In the genomic region with DNA sequence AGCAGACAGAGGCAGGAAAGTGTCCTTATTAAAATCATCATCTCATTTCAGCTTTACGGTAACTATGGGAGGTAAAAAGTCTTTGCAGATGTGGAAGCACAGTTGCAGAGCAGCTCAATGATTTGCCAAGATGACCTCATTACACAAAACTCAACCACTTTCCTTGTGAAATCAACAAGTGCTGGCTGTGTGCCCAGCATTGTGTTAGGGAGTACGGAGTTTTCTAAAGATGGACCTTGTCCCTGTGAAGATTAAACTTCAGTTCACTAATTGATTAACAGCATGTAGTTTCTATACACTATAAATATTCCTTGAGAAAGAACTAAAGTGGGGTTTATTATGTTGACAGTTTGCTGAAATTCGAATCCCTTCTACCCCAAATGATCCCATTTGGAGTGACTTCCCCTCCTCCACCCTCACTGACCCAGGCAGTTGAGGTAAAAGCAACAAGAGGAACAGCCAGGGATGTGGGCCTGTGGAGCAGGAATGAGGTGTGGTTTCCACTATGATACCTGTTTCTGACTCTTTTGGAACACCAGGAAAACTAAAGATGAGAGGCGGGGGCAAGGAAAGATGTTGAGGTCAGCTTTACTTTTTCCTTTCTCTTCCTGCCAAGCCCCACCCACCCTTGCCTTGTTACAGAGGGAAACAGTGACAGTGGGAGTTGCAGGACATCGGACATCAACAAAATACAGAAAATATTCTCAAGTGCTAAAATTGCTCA, we compare ENCODE assay signal across 18 mouse cellular contexts. TPM values are rescaled to one million over a fixed set of nuclear protein-coding genes. Genes with fewer than 3 reads are reported as not detected.
A peak's percentile ranks its signal among the peaks of the same experiment; 100 is the strongest.
DNase-seq lines count a peak whose midpoint lies in the region; ATAC-seq and TF ChIP-seq lines count a peak whose summit lies in the region.
"Had no signal": no experiment of that assay in that cellular context is flagged by ENCODE, and none has a peak within 500 bp of the region (broad histone marks: within the 10 kb centered on the region; RNA-seq: fewer than 3 reads in every experiment).

No protein-coding gene starts in this region.

- H3K27ac ChIP-seq in heart, embryonic 11.5 days (ENCODE audit: low read depth, low read length): no peak overlapping the region
- H3K27ac ChIP-seq in lung, postnatal 0 days (ENCODE audit: low read length): no peak overlapping the region
- H3K27ac ChIP-seq in midbrain, embryonic 10.5 days (replicated peaks): no peak overlapping the region
- H3K27ac ChIP-seq: embryonic facial prominence, embryonic 15.5 days; forebrain, embryonic 13.5 days; limb, embryonic 12.5 days had no signal

- no peak for ATAC-seq in heart, embryonic 11.5 days (replicated peaks; ENCODE audit: insufficient number of reproducible peaks, low FRiP score, low TSS enrichment)
- ATAC-seq in lung, postnatal 0 days: no peak
- ATAC-seq: forebrain, embryonic 13.5 days; inflammation-experienced regulatory T-cells, adult 6 months; Patski had no signal

- intact Hi-C loops in gastrocnemius, postnatal 14 days (cut with DNase I; ENCODE audit: low total_unique reads): no loop called here

- no peaks in the 10 kb centered on the region for H3K4me1 ChIP-seq in heart, embryonic 11.5 days (ENCODE audit: control insufficient read depth, insufficient read depth, low read length)
- H3K4me1 ChIP-seq in lung, postnatal 0 days (ENCODE audit: insufficient read depth, low read depth, low read length): no peaks in the 10 kb centered on the region
- no peaks in the 10 kb centered on the region for H3K4me1 ChIP-seq in midbrain, embryonic 10.5 days
- H3K4me1 ChIP-seq: embryonic facial prominence, embryonic 15.5 days; forebrain, embryonic 13.5 days; limb, embryonic 12.5 days had no signal

- no peaks in the 10 kb centered on the region for H3K36me3 ChIP-seq in heart, embryonic 11.5 days (ENCODE audit: control insufficient read depth, insufficient read depth, low read length)
- H3K36me3 ChIP-seq in lung, postnatal 0 days (ENCODE audit: insufficient read depth, low read length): no peaks in the 10 kb centered on the region
- H3K36me3 ChIP-seq in midbrain, embryonic 10.5 days: no peaks in the 10 kb centered on the region
- H3K36me3 ChIP-seq: embryonic facial prominence, embryonic 15.5 days; limb, embryonic 12.5 days had no signal

- H3K9ac ChIP-seq in heart, embryonic 11.5 days (ENCODE audit: low read depth, low read length): no peak overlapping the region
- H3K9ac ChIP-seq in lung, postnatal 0 days (replicated peaks; ENCODE audit: low read depth): no peak overlapping the region
- H3K9ac ChIP-seq: embryonic facial prominence, embryonic 15.5 days; forebrain, embryonic 13.5 days; limb, embryonic 12.5 days had no signal

- 52% methylated on average over 5 of the region's 5 CpGs for WGBS in heart, embryonic 11.5 days (ENCODE audit: insufficient replicate concordance)
- WGBS in lung, postnatal 0 days: 49% methylated on average over 5 of the region's 5 CpGs
- 75% methylated on average over 5 of the region's 5 CpGs for WGBS in midbrain, embryonic 10.5 days

- no peak overlapping the region for H3K4me2 ChIP-seq in heart, embryonic 11.5 days
- H3K4me2 ChIP-seq in lung, postnatal 0 days (replicated peaks; ENCODE audit: low read depth, low read length): no peak overlapping the region
- H3K4me2 ChIP-seq: embryonic facial prominence, embryonic 15.5 days; forebrain, embryonic 13.5 days; limb, embryonic 12.5 days had no signal

- H3K9me3 ChIP-seq in heart, embryonic 11.5 days (replicated peaks; ENCODE audit: control insufficient read depth, low read length): no peaks in the 10 kb centered on the region
- H3K9me3 ChIP-seq in lung, postnatal 0 days (ENCODE audit: low read length): no peaks in the 10 kb centered on the region
- H3K9me3 ChIP-seq in midbrain, embryonic 10.5 days (replicated peaks): 0 out of 2 replicates have a peak, but pooled peaks cover 2% of the 10 kb centered on the region
- H3K9me3 ChIP-seq: embryonic facial prominence, embryonic 15.5 days; forebrain, embryonic 13.5 days; limb, embryonic 12.5 days had no signal

- peaks cover 7% of the 10 kb centered on the region for H3K27me3 ChIP-seq in heart, embryonic 11.5 days (ENCODE audit: control insufficient read depth, insufficient read depth, low read length)
- H3K27me3 ChIP-seq in lung, postnatal 0 days (replicated peaks; ENCODE audit: insufficient read depth, low read length): no peaks in the 10 kb centered on the region
- H3K27me3 ChIP-seq in midbrain, embryonic 10.5 days (ENCODE audit: low read depth, poor library complexity, severe bottlenecking): peaks cover 31% of the 10 kb centered on the region
- H3K27me3 ChIP-seq: forebrain, embryonic 13.5 days had no signal

- TF ChIP-seq CTCF in lung, postnatal 0 days (IDR thresholded peaks at IDR 0.05): no peak

- TF ChIP-seq EP300 in lung, postnatal 0 days (IDR thresholded peaks at IDR 0.05): no peak

- H3K4me3 ChIP-seq in heart, embryonic 11.5 days (ENCODE audit: low read depth, low read length): no peak overlapping the region
- no peak overlapping the region for H3K4me3 ChIP-seq in lung, postnatal 0 days (ENCODE audit: low read depth, low read length)
- no peak overlapping the region for H3K4me3 ChIP-seq in midbrain, embryonic 10.5 days
- H3K4me3 ChIP-seq: embryonic facial prominence, embryonic 15.5 days; forebrain, embryonic 13.5 days; limb, embryonic 12.5 days; megakaryocyte, embryonic 14.5 days had no signal

- peak; percentile 59 to 70 for DNase-seq in heart, adult 18-20 months
- peak; percentile 6 for DNase-seq in lung, postnatal 0 days (ENCODE audit: low spot score)
- no peak for DNase-seq in lung, postnatal 10 days
- peak; percentile 49 for DNase-seq in gastrocnemius, postnatal 14 days
- DNase-seq in embryo, embryonic 11 days: no peak
- DNase-seq in midbrain, embryonic 10.5 days (ENCODE audit: low spot score): no peak
- DNase-seq: cerebellum, adult 11 months; cerebellum, postnatal 36 days; lung, adult 2 months; right cerebral cortex, adult 18-20 months had no signal

RNA-seq across cellular contexts. Expression of gene Pcdh19, which starts 4.4 kb away (rescaled TPM):
- 10 to 100 TPM in 1 of 2 experiments, 1 to 10 TPM in 1; 9.9 to 10.4 TPM for total RNA-seq in heart, adult 18-20 months (2021)
- polyA plus RNA-seq in heart, embryonic 11.5 days (2014; fragmentation: Nextera tagmentation; extraction: Ambion mirVana): 0.21 and 0.39 TPM in 2 replicates
- polyA plus RNA-seq in lung, postnatal 0 days (2015; fragmentation: Nextera tagmentation; extraction: Ambion mirVana): 0.39 and 0.62 TPM in 2 replicates
- 1 to 10 TPM; 6.1 to 8.2 TPM for total RNA-seq in gastrocnemius, postnatal 14 days (2021)
- polyA plus RNA-seq in midbrain, embryonic 10.5 days (2016; fragmentation: Nextera tagmentation; extraction: Ambion mirVana): 2.2 and 2.6 TPM in 2 replicates
- total RNA-seq: hematopoietic stem cell, adult 5-6 weeks had no signal
- polyA plus RNA-seq: inflammation-experienced regulatory T-cells, adult 6 months had no signal

Comparison
In these comparisons a context has a peak if more than half of its experiments do, and no peak if none do; other contexts are left out.
1. DNase-seq: peak in heart, adult 18-20 months (2 of 2), lung, postnatal 0 days (single experiment) and gastrocnemius, postnatal 14 days (single experiment); none in lung, postnatal 10 days (single experiment), embryo, embryonic 11 days (single experiment) and midbrain, embryonic 10.5 days (single experiment).